Mouse (Mus musculus) layer of hippocampus, postnatal 10 days (tissue): ENCODE results near the gene Gphn. TPM values are rescaled to one million over a fixed set of nuclear protein-coding genes. Genes with fewer than 3 reads are reported as not detected.
"Not testable (repeated sequence)": the region's sequence is repeated elsewhere in the genome, so short reads cannot be mapped to it uniquely, and the experiment has no call there.

Experiments
- DNase-seq, 2 experiments: peaks; one replicate each; pipeline ENCODE4 v3.0.0; 2021; ENCODE audit warnings: low spot score in 2 of 2
- total RNA-seq, 2 experiments: library from RNA; stranded (reverse); gene quantifications; 2 replicates each; pipeline ENCODE4 v1.2.3; 2021

Gphn gene
- total RNA-seq, 2 experiments from 2014 or later, result 81.7 to 83.3 TPM

DNA sequence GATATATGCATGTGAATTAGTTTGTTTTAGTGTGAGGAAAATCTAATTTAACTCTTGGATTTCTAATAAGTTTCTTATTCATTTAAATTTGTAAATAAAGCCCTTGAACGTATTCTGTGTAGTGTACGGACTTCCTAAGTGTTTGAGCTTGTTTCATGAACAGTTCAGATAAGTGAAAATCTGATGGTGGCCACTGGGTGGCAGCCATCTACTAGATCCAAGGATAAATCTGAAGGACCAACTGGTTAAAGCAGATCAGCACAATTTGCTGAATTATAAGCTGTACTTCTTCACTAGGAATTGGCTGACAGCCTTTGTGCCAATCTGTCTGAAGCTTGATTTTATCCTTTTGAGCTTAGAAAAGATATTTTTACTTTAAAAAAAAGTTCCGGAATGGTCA is 105.9 kb downstream of the Gphn start:
- DNase-seq, result peak; percentile 63 to 79

- DNase-seq, result no peak
These were observed 130.3 kb downstream of the Gphn start for GRCm38 (mm10) chr12:78356472-78356871.

DNA sequence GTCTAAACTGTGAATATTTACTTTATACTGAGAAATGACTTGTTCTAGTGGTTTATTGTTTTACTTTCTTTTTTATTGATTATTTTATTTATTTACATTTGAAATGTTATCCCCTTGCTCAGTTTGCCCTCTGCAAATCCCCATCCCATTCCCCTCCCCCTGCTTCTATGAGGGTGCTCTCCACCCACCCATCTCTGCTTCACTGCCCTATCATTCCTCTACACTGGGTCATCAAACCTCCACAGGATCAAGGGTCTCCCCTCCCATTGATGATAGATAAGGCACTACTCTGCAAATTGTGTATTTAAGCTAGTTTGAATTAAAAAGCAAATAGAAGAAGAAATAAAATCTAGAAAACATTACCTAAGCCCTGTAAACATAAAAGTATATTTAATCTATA is 163.1 kb downstream of the Gphn start:
- no peak for DNase-seq

DNA sequence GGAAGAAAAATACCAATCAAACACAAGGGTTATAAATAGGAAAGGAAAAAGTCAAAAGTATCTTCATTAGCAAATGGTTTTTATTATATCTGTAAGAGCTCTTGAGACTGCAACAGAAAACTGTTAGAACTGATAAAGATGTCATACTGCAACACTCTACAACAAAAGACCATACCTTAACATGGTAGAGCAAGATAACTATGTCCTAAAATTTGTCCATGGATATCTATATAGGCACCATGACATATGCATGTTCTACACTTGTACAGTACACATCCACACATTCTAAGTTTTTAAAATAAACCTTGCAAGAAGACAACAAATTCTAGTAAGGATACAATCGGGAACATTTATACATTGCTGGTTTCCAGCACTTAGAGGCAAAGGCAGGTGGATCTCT is 169.1 kb downstream of the Gphn start:
- no peak for DNase-seq

DNA sequence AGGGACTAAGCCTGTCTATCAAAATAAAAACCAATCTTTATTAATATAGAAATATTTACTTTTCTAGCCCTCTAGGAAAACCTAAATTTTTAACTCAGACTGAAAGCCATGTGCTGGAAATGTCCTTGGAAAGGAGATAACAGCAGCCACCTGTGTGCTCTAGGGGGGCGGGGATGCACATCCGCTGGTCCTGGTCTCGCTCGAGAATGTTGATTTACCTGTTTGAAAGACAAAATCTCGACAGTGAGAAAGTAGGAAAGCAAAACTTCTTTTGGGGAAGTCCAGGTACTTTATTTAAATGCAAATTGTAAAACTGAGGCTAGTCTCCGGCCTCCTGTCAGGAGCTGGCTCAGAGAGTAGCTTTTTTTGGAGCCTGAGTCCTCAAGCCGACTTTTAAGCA is 181.3 kb downstream of the Gphn start:
- not testable (repeated sequence) for DNase-seq

DNA sequence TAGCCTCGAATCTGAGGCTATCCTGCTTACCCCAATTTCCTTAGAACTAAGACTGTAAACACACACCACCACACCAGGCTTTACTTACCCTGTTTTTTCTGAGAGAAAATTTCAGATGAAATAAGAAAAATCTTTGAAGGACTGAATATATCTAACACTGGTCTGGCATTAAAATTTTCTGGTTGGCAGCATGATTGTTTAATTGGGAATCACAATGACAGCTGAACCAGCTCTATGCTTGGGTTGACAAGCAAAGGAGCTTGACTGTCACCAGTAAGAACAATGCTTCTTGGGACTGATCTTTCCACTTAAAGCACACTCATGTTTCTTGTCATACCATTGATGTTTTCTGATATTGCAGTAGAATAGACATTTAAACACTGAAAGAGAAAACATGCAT is 296.0 kb downstream of the Gphn start:
- no peak for DNase-seq

GRCm38 (mm10) chr12:78522804-78523394 is 296.7 kb downstream of the Gphn start:
- no peak for DNase-seq

GRCm38 (mm10) chr12:78537590-78537989 is 311.4 kb downstream of the Gphn start:
- DNase-seq, result not testable (repeated sequence)

- DNase-seq, result no peak
These were observed 324.7 kb downstream of the Gphn start for GRCm38 (mm10) chr12:78550913-78551312.

DNA sequence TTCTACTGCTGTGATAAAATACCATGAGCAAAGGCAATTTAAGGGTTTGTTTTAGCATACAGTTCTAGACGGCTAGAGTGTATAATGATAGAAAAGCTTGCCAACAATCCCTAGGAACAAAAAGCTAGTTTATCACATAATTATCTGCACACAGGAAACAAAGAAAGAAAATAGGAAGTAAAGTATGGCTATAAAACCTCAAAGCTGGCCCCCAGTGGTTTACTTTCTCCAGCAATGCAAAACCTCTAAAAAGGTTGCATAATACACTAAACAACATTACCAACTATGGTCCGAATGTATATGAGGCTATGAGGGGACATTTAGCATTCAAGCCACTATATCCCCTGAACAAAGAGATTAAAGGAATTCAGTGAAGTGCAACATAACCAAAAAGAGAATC is 405.6 kb downstream of the Gphn start:
- no peak for DNase-seq

GRCm38 (mm10) chr12:78639466-78639865 is 413.3 kb downstream of the Gphn start:
- DNase-seq, result no peak

DNA sequence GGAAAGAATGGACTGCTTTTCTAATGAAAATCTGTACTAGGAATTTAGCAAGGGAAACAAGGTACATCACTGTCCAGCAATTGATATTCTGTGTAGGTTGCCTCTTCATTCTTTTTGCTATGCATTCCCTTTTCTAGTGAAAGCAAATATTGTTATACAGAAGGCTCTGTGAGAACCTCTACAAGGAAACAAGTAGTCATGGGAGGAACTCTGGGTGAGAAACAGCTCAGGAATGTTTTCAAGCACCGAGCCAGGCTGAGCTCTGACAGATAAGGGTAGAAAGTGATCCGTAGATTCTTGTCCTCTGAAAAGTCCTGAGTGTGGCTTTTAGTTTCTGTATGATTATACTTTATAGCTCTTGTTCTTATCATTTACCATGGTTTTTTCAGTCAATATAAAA is 413.9 kb downstream of the Gphn start:
- no peak for DNase-seq

- no peak for DNase-seq
These were observed 415.0 kb downstream of the Gphn start for GRCm38 (mm10) chr12:78641220-78641619.

DNA sequence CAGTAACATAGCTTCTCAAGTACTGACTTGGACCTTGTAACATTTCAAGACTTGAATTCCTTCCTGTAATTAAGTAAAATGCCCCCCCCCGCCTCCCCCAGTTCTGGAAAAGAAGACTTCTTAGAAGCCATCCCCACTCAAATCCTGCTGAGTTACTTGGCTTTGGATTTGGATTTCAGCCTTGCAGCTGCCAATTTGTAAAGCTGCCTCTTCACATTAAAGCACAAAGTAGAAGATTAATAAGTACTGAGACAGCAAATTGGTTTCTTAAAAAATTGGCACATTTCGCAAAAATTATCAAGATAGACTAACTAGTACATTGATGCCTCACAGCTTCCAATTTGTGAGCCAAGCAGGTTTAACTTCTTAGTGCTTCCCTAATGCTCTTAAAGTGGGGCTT is 417.5 kb downstream of the Gphn start:
- no peak for DNase-seq

GRCm38 (mm10) chr12:78645282-78645681 is 419.1 kb downstream of the Gphn start:
- DNase-seq, result no peak

- no peak for DNase-seq
These were observed 433.6 kb downstream of the Gphn start for GRCm38 (mm10) chr12:78659718-78660304.

GRCm38 (mm10) chr12:78678101-78678806 is 452.1 kb downstream of the Gphn start:
- no peak for DNase-seq

- no peak for DNase-seq
These were observed 452.6 kb downstream of the Gphn start for GRCm38 (mm10) chr12:78678807-78679189.

- no peak for DNase-seq
These were observed 454.9 kb downstream of the Gphn start for GRCm38 (mm10) chr12:78681048-78681447.

DNA sequence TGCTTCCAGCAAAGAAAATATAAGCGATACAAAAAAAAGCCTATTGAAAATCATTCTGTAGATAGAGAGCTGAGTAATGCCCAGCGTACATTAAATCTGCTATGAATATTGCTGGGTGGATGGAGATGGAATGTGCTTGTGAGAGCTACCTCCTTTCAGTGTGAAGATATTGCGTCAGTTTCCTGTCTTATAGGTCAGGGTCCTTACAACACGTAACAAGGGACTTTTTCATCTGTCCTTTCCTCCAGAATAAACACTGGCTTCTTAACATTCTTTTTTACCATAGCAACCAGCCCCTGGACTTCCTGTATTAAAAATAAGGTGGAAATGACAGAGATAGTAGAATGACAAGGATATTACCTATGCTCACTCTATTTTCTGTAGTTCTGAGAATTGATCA is 456.1 kb downstream of the Gphn start:
- no peak for DNase-seq

DNA sequence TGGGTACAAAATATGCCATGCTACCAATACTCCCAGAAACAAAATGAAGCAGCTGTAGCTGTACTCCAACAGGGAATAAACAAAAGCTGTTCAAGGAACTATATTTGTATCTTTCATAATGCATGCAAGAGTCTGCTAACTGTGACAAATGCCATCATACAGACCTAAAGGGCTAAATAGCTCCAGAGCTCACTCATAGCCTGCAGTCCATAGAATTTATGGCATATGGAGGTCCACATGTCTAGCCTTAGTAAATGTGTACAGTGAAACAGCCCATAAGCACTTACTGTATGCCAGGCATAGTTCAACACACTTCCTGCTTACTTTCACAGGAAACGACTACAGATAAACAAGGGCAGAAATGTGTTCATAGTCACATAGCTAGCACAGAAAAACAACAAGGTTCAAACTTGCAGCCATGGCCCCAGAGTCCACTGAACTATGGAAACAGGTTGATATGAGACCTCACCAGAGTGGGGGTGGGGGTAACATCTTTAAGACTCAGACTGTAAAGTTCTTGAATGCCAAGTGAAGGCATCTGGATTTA is 459.6 kb downstream of the Gphn start:
- DNase-seq, result no peak

DNA sequence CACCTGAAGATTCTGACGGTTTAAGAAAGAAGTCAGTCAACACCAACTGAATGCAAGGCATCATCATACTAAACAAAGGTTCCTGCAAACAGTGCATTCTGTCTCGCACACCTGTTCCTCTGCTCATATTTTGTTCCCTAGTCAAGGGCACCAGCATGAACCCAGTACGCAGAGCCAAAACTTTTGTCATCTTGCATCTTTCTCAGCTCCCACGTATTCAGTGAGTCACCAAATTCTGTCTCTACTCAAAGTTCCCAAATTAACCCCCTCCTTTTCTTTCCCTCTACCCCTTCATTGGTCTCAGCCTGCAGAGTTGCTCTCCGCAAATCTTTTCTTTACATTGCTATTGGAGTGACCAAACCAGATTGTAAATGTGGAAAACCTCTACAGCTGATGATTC is 462.7 kb downstream of the Gphn start:
- no peak for DNase-seq

DNA sequence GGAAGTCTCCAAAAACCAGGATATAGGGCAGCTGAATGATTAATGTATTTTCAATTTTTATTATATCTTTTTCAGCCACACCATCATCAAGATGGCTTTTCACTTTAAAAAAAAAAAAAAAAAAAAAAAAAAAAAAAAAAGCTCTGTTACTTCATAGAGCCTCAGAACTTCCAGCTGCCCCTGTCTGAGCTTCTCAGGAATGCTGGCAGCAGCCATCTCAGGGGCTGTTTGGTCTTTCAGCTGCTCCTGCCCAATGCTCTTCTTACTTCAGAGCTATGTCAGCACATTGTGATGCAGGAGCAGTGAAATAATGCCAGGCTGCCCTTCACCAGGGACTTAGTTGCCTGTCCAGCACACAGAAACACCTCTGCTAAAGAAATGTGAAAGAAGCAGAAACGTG is 465.1 kb downstream of the Gphn start, which contains the start of gene Fam71d:
TSS of gene Fam71d (plus strand) at position 211 of the 400 bp plus-strand sequence.
- DNase-seq, result no peak
